Mouse (Mus musculus): Measurements from ENCODE around the gene 1700003F12Rik. TPM values are rescaled to one million over a fixed set of nuclear protein-coding genes. Genes with fewer than 3 reads are reported as not detected.

Gene 1700003F12Rik
- polyA plus RNA-seq, 1 experiment from 2014 or later: 1.2 TPM

DNA sequence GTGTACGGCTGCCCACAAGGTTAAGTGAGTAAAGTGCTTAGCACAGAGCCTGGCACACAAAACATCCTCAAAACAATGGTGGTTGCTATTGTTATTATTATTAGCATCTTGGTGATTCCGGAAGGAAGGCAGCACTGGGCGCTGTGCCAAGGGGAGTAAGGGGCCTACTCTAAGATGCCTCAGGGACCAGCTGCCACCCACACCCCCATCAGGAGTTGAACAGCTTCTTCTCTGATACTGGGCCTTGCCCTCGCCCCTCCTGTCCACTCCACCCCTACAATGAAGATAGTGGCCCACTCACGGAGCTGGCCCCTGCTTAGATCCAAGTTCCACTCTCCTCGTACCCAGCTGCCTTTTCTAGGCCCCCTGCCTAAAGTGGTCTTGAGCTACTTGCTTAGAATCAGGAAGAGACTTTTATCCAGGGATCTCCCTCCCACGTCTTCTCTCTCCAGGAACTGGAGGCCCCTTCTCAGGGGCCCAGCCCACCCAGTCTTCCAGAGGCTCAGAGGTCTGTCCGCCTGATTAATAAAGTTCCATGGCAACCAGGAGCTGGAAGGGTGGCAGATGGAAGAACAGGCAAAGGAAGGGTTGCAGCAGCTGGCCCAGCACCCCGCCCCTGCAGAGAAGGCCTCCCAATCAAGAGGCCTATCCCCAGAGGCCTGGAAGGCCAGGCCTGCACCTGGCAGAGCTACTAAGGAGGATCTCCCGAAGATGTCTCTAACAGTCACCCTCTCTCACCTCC, 21.6 kb downstream of the 1700003F12Rik start:
- H3K36me3 ChIP-seq (ENCODE audit: insufficient read depth): peaks cover 13% of the 10 kb centered on the region
- peak overlapping the region; percentile 94 for H3K27ac ChIP-seq (ENCODE audit: low read depth)
- H3K27me3 ChIP-seq (ENCODE audit: insufficient read depth, low read length): no peaks in the 10 kb centered on the region
- H3K9ac ChIP-seq: peak overlapping the region; percentile 82
- ATAC-seq (ENCODE audit: insufficient read depth) (peak; percentile 4; the same call in 1 of the 2 replicates), DNase-seq (peak; percentile 82)
- H3K9me3 ChIP-seq (ENCODE audit: low read depth, low read length): no peaks in the 10 kb centered on the region
- peak overlapping the region; percentile 84 for H3K4me2 ChIP-seq
- 9% methylated on average over 10 of the region's 10 CpGs for WGBS
- peaks cover 22% of the 10 kb centered on the region for H3K4me1 ChIP-seq (ENCODE audit: insufficient read depth)
- TF ChIP-seq CTCF (IDR thresholded peaks at IDR 0.05; ENCODE audit: low read depth): no peak
- peak overlapping the region; percentile 87 for H3K4me3 ChIP-seq (ENCODE audit: low read depth, low read length)

GRCm38 (mm10) chr2:154569071-154569748, 22.3 kb downstream of the 1700003F12Rik start:
- peak; percentile 83 for DNase-seq
- WGBS: under 1% methylated on average over 69 of the region's 70 CpGs
- TF ChIP-seq CTCF (IDR thresholded peaks at IDR 0.05; ENCODE audit: low read depth): no peak

DNA sequence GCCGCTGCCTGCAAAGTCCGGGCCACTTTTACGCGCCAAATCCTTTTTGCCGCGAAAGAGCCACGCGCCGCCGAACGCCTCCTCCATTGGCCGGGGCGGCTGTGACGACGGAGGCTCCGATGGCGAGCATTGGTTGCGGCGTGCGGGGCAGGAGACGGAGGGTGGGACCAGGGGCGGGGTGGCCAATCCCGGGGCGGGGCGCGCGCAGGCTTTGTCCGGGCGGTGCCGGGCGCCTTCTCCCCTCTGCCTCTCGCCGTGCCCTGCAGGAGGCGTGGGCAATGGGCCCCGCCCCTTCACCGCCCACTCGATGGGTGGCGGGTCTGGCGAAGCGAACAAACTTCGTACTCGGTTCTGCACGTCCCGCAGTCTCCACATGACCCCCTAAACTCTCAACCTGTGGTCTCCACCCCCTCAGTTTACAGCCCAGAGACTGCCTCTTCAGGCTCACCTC, 23.0 kb downstream of the 1700003F12Rik start, which contains the start of gene E2f1:
Gene E2f1, minus strand, starts transcription at position 57 of the 451 bp plus-strand sequence.
- WGBS: under 1% methylated on average over 39 of the region's 44 CpGs
- TF ChIP-seq CTCF (IDR thresholded peaks at IDR 0.05; ENCODE audit: low read depth): no peak
- peak; percentile 99 for DNase-seq

More at GRCm38 (mm10) chr2:154569071-154569748, 22.3 kb downstream of the 1700003F12Rik start:
- peak overlapping the region; percentile 87 for H3K4me3 ChIP-seq (ENCODE audit: low read depth, low read length)
- peak; percentile 83 for ATAC-seq (ENCODE audit: insufficient read depth)
- peak overlapping the region; percentile 94 for H3K27ac ChIP-seq (ENCODE audit: low read depth)
- H3K36me3 ChIP-seq (ENCODE audit: insufficient read depth): peaks cover 6% of the 10 kb centered on the region
- peaks cover 22% of the 10 kb centered on the region for H3K4me1 ChIP-seq (ENCODE audit: insufficient read depth)
- H3K27me3 ChIP-seq (ENCODE audit: insufficient read depth, low read length): no peaks in the 10 kb centered on the region
- peak overlapping the region; percentile 84 for H3K4me2 ChIP-seq
- H3K9me3 ChIP-seq (ENCODE audit: low read depth, low read length): no peaks in the 10 kb centered on the region
- H3K9ac ChIP-seq: peak overlapping the region; percentile 82

GRCm38 (mm10) chr2:154570666-154571065, 23.8 kb downstream of the 1700003F12Rik start:
- Histone ChIP-seq H3K27ac (ENCODE audit: low read depth) (peak overlapping the region; percentile 71; the same call in 1 of the 2 replicates), H3K4me1 (ENCODE audit: insufficient read depth) (peaks cover 22% of the 10 kb centered on the region), H3K9ac (no peak overlapping the region), H3K4me3 (ENCODE audit: low read depth, low read length) (peak overlapping the region; percentile 87; the same call in 1 of the 2 replicates), H3K4me2 (peak overlapping the region; percentile 84), H3K36me3 (ENCODE audit: insufficient read depth) (peaks cover 3% of the 10 kb centered on the region; the same call in 1 of the 2 replicates), H3K27me3 (ENCODE audit: insufficient read depth, low read length) (no peaks in the 10 kb centered on the region), H3K9me3 (ENCODE audit: low read depth, low read length) (no peaks in the 10 kb centered on the region)
- DNase-seq (peak; percentile 54), ATAC-seq (ENCODE audit: insufficient read depth) (no peak)
- WGBS: 53% methylated on average over 4 of the region's 4 CpGs
- no peak for TF ChIP-seq CTCF (IDR thresholded peaks at IDR 0.05; ENCODE audit: low read depth)

More for the DNA sequence above, 23.0 kb downstream of the 1700003F12Rik start, which contains the start of gene E2f1:
- peak; percentile 97 for ATAC-seq (ENCODE audit: insufficient read depth)
- Histone ChIP-seq H3K4me2 (peak within 1 kb of the TSS; percentile 84), H3K27me3 (ENCODE audit: insufficient read depth, low read length) (no peaks in the 10 kb centered on the region), H3K9ac (peak within 1 kb of the TSS; percentile 82), H3K4me1 (ENCODE audit: insufficient read depth) (peaks cover 22% of the 10 kb centered on the region), H3K27ac (ENCODE audit: low read depth) (peak within 1 kb of the TSS; percentile 94), H3K9me3 (ENCODE audit: low read depth, low read length) (no peaks in the 10 kb centered on the region), H3K4me3 (ENCODE audit: low read depth, low read length) (peak within 1 kb of the TSS; percentile 87), H3K36me3 (ENCODE audit: insufficient read depth) (peaks cover 3% of the 10 kb centered on the region; the same call in 1 of the 2 replicates)

DNA sequence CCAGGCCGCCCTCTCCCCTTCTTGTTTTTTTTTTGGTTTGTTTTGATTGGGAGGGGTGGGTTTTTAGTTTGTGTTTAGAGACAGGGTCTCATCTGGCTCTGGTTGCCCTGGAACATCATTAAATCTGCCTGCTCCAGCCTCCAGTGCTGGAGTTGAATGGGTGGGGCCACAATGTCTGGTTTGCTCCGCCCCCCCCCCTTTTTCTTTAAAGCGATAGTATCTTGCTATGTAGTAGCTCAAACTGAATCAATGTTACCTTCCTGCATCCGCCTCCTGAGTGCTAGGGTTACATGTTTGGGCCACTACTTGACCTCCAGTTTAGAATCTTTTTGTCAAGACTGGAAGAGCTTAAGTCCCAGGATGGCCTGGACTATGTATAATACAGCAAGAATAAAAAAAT, 24.4 kb downstream of the 1700003F12Rik start:
- H3K36me3 ChIP-seq (ENCODE audit: insufficient read depth): no peaks in the 10 kb centered on the region
- no peaks in the 10 kb centered on the region for H3K9me3 ChIP-seq (ENCODE audit: low read depth, low read length)
- no peak overlapping the region for H3K9ac ChIP-seq
- H3K4me1 ChIP-seq (ENCODE audit: insufficient read depth): peaks cover 22% of the 10 kb centered on the region
- DNase-seq (no peak), ATAC-seq (ENCODE audit: insufficient read depth) (no peak)
- H3K27ac ChIP-seq (ENCODE audit: low read depth): no peak overlapping the region
- no peaks in the 10 kb centered on the region for H3K27me3 ChIP-seq (ENCODE audit: insufficient read depth, low read length)
- no peak overlapping the region for H3K4me2 ChIP-seq
- 74% methylated on average over 4 of the region's 4 CpGs for WGBS
- no peak overlapping the region for H3K4me3 ChIP-seq (ENCODE audit: low read depth, low read length)
- TF ChIP-seq CTCF (IDR thresholded peaks at IDR 0.05; ENCODE audit: low read depth): no peak

DNA sequence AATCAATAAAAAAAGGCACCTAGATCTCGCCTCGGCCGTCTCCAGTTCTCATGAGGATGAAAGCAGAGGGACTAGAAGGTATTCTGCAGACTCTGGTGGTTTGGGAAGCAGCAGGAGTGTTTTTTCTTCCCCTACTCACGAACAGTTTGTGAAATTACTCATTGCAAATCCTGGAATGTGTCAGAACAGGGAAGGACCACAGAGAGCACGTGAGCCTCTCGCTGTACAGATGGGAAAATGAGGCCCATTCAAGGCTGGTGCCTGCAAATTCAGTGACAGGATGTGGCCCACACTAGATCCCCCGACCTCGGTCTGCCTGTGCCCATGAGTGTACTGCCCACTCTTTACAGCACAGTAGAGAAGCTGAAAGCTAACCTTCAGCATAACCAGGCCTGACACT, 25.1 kb downstream of the 1700003F12Rik start:
- H3K36me3 ChIP-seq (ENCODE audit: insufficient read depth): no peaks in the 10 kb centered on the region
- 59% methylated on average over 8 of the region's 8 CpGs for WGBS
- H3K9me3 ChIP-seq (ENCODE audit: low read depth, low read length): no peaks in the 10 kb centered on the region
- H3K4me2 ChIP-seq: no peak overlapping the region
- TF ChIP-seq CTCF (IDR thresholded peaks at IDR 0.05; ENCODE audit: low read depth): no peak
- no peak for ATAC-seq (ENCODE audit: insufficient read depth)
- H3K4me1 ChIP-seq (ENCODE audit: insufficient read depth): peaks cover 22% of the 10 kb centered on the region
- no peaks in the 10 kb centered on the region for H3K27me3 ChIP-seq (ENCODE audit: insufficient read depth, low read length)
- no peak for DNase-seq
- no peak overlapping the region for H3K27ac ChIP-seq (ENCODE audit: low read depth)
- no peak overlapping the region for H3K9ac ChIP-seq
- no peak overlapping the region for H3K4me3 ChIP-seq (ENCODE audit: low read depth, low read length)

DNA sequence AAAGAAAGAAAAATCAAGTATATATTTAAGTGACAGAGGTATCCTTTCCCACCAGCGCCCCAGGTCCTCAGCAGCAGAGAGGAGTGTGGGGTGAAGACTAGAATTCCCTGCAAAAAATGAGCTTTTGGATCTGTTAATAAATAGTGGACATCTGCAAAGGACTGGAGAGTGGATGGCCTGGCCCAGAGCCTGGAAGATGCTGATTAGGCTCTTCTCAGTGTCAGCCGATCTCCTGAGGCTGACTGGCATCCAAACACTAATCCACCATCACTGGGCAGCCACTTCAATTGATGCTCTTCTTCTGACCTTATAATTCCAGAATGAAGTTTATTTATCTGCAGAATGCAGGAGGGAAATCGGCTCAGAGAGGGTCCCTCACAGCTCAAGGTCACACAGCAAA, 26.1 kb downstream of the 1700003F12Rik start:
- Histone ChIP-seq H3K4me2 (no peak overlapping the region), H3K27ac (ENCODE audit: low read depth) (no peak overlapping the region), H3K27me3 (ENCODE audit: insufficient read depth, low read length) (no peaks in the 10 kb centered on the region), H3K4me3 (ENCODE audit: low read depth, low read length) (no peak overlapping the region), H3K9me3 (ENCODE audit: low read depth, low read length) (no peaks in the 10 kb centered on the region), H3K4me1 (ENCODE audit: insufficient read depth) (peaks cover 14% of the 10 kb centered on the region), H3K9ac (no peak overlapping the region), H3K36me3 (ENCODE audit: insufficient read depth) (no peaks in the 10 kb centered on the region)
- WGBS: 66% methylated on average over 3 of the region's 3 CpGs
- no peak for ATAC-seq (ENCODE audit: insufficient read depth)
- TF ChIP-seq CTCF (IDR thresholded peaks at IDR 0.05; ENCODE audit: low read depth): no peak
- DNase-seq: no peak

All from lung, embryonic 14.5 days (tissue).